Mouse (Mus musculus) limb, embryonic 11.5 days (tissue): ENCODE data around the gene Casq2. TPM values are rescaled to one million over a fixed set of nuclear protein-coding genes. Genes with fewer than 3 reads are reported as not detected.

ENCODE experiments used
- ATAC-seq: fragments of 200-750 bp; cut with Nextera tagmentation; 2 replicates; pipeline ENCODE4 v1.8.0; 2017; ENCODE audit warnings: low read depth; ENCODE audit not compliant: insufficient number of reproducible peaks, low FRiP score, low TSS enrichment
- DNase-seq: peaks from one replicate; pipeline ENCODE4 v3.0.0-alpha.2; 2015; ENCODE audit warnings: low spot score
- H3K27ac ChIP-seq: fragments of 300-500 bp; sonication (generic); replicated peaks from 2 replicates; pipeline ENCODE4 v1.5.1; 2014; ENCODE audit warnings: low read depth, mild to moderate bottlenecking, low read length
- H3K27me3 ChIP-seq: fragments of 300-500 bp; sonication (generic); 2 replicates; pipeline ENCODE4 v1.6.1; 2014; ENCODE audit warnings: mild to moderate bottlenecking, low read length, mixed read lengths; ENCODE audit not compliant: control insufficient read depth, insufficient read depth
- H3K36me3 ChIP-seq: fragments of 300-500 bp; sonication (generic); 2 replicates; pipeline ENCODE4 v1.6.1; 2014; ENCODE audit warnings: mild to moderate bottlenecking, low read length, moderate library complexity, mixed read lengths; ENCODE audit not compliant: control insufficient read depth, insufficient read depth
- H3K4me1 ChIP-seq: fragments of 300-500 bp; sonication (generic); 2 replicates; pipeline ENCODE4 v1.6.1; 2014; ENCODE audit warnings: low read length, mixed read lengths; ENCODE audit not compliant: control insufficient read depth, insufficient read depth
- H3K4me2 ChIP-seq: fragments of 300-500 bp; sonication (generic); 2 replicates; pipeline ENCODE4 v1.6.1; 2014; ENCODE audit warnings: low read depth, mild to moderate bottlenecking, moderate library complexity; ENCODE audit not compliant: severe bottlenecking
- H3K4me3 ChIP-seq: fragments of 300-500 bp; sonication (generic); 2 replicates; pipeline ENCODE4 v1.5.1; 2014; ENCODE audit warnings: low read depth, low read length
- H3K9ac ChIP-seq: fragments of 300-500 bp; sonication (generic); 2 replicates; pipeline ENCODE4 v1.6.1; 2014; ENCODE audit warnings: mild to moderate bottlenecking, low read length
- H3K9me3 ChIP-seq: fragments of 300-500 bp; sonication (generic); 2 replicates; pipeline ENCODE4 v1.6.1; 2016; ENCODE audit warnings: low read length; ENCODE audit not compliant: control insufficient read depth
- WGBS: fragments of 180-500 bp; shearing (Covaris S2); extraction: QIAGEN DNeasy Blood & Tissue Kit; methylation state at CpG from one replicate; pipeline ENCODE4 v1.1.7; 2014; 5-methylcytosine and 5-hydroxymethylcytosine counted together
- polyA plus RNA-seq: library from polyadenylated mRNA; unstranded; fragments of >200 nt; fragmentation: Nextera tagmentation; extraction: Ambion mirVana; gene quantifications from 2 replicates; pipeline ENCODE4 v1.2.1, GENCODE M21; 2014

Gene Casq2
- polyA plus RNA-seq, 1 experiment from 2014 or later: 2.4 TPM

GRCm38 (mm10) chr3:102191575-102191974 lies 105.4 kb downstream of the Casq2 start:
- Histone ChIP-seq H3K4me3 (no peak overlapping the region), H3K36me3 (0 out of 2 replicates have a peak, but pooled peaks cover 2% of the 10 kb centered on the region), H3K4me2 (no peak overlapping the region), H3K9ac (no peak overlapping the region), H3K9me3 (no peaks in the 10 kb centered on the region), H3K27ac (no peak overlapping the region), H3K27me3 (no peaks in the 10 kb centered on the region), H3K4me1 (peaks cover 41% of the 10 kb centered on the region)
- no peak for ATAC-seq
- DNase-seq: no peak
- WGBS: 77% methylated on average over 3 of the region's 3 CpGs

GRCm38 (mm10) chr3:102192621-102193020 lies 106.4 kb downstream of the Casq2 start:
- H3K4me1 ChIP-seq: peaks cover 47% of the 10 kb centered on the region
- H3K36me3 ChIP-seq: 0 out of 2 replicates have a peak, but pooled peaks cover 2% of the 10 kb centered on the region
- ATAC-seq: no peak
- no peak for DNase-seq
- H3K27me3 ChIP-seq: no peaks in the 10 kb centered on the region
- no peak overlapping the region for H3K27ac ChIP-seq
- H3K9ac ChIP-seq: no peak overlapping the region
- H3K9me3 ChIP-seq: no peaks in the 10 kb centered on the region
- H3K4me3 ChIP-seq: no peak overlapping the region
- 79% methylated on average over 2 of the region's 2 CpGs for WGBS
- H3K4me2 ChIP-seq: no peak overlapping the region

GRCm38 (mm10) chr3:102193488-102194290 lies 107.5 kb downstream of the Casq2 start:
- DNase-seq (peak; percentile 39), ATAC-seq (no peak)
- H3K4me1 ChIP-seq: peaks cover 53% of the 10 kb centered on the region
- no peaks in the 10 kb centered on the region for H3K27me3 ChIP-seq
- peak overlapping the region; percentile 53; the same call in 1 of the 2 replicates for H3K27ac ChIP-seq
- H3K36me3 ChIP-seq: 0 out of 2 replicates have a peak, but pooled peaks cover 2% of the 10 kb centered on the region
- no peak overlapping the region for H3K9ac ChIP-seq
- 6% methylated on average over 20 of the region's 20 CpGs for WGBS
- H3K4me2 ChIP-seq: peak overlapping the region; percentile 27; the same call in 1 of the 2 replicates
- H3K4me3 ChIP-seq: no peak overlapping the region
- no peaks in the 10 kb centered on the region for H3K9me3 ChIP-seq

GRCm38 (mm10) chr3:102194291-102195051 lies 108.3 kb downstream of the Casq2 start:
- WGBS: 4% methylated on average over 11 of the region's 11 CpGs
- H3K4me3 ChIP-seq: no peak overlapping the region
- H3K4me2 ChIP-seq: peak overlapping the region; percentile 27; the same call in 1 of the 2 replicates
- DNase-seq (peak; percentile 61), ATAC-seq (0 out of 2 replicates have a peak, but pooled peaks have one; percentile 29)
- no peaks in the 10 kb centered on the region for H3K27me3 ChIP-seq
- no peaks in the 10 kb centered on the region for H3K9me3 ChIP-seq
- H3K36me3 ChIP-seq: 0 out of 2 replicates have a peak, but pooled peaks cover 2% of the 10 kb centered on the region
- peaks cover 47% of the 10 kb centered on the region for H3K4me1 ChIP-seq
- peak overlapping the region; percentile 53 for H3K27ac ChIP-seq
- H3K9ac ChIP-seq: no peak overlapping the region

- DNase-seq (peak; percentile 41), ATAC-seq (no peak)
- 42% methylated on average over 2 of the region's 2 CpGs for WGBS
- H3K9me3 ChIP-seq: no peaks in the 10 kb centered on the region
- no peaks in the 10 kb centered on the region for H3K27me3 ChIP-seq
- peaks cover 53% of the 10 kb centered on the region for H3K4me1 ChIP-seq
- no peak overlapping the region for H3K27ac ChIP-seq
- no peak overlapping the region for H3K4me3 ChIP-seq
- no peak overlapping the region for H3K4me2 ChIP-seq
- H3K9ac ChIP-seq: no peak overlapping the region
- 0 out of 2 replicates have a peak, but pooled peaks cover 2% of the 10 kb centered on the region for H3K36me3 ChIP-seq
Observed at GRCm38 (mm10) chr3:102195762-102196161, 109.5 kb downstream of the Casq2 start.

Other genes with a start within 250 kb of the Casq2 start
- 0.79 and 1.1 TPM in 2 replicates for gene Mab21l3, start 237.5 kb upstream of the Casq2 start, polyA plus RNA-seq
- gene Slc22a15, start 162.0 kb upstream of the Casq2 start, polyA plus RNA-seq: 3.2 and 3.3 TPM in 2 replicates
- gene Nhlh2, start 76.3 kb upstream of the Casq2 start, polyA plus RNA-seq: 0.09 and 0.13 TPM in 2 replicates
- gene Vangl1, start 118.3 kb downstream of the Casq2 start, polyA plus RNA-seq: 11.8 and 15.4 TPM in 2 replicates